Mouse (Mus musculus) frontal cortex, adult 2 months (tissue): ENCODE data around the gene En2. TPM values are rescaled to one million over a fixed set of nuclear protein-coding genes. Genes with fewer than 3 reads are reported as not detected.

Experiments
- DNase-seq, 2 experiments: peaks; one replicate each; pipeline ENCODE4 v3.0.0; 2022; ENCODE audit warnings: low spot score in 1 of 2; ENCODE audit errors: extremely low spot score in 1 of 2
- polyA plus RNA-seq: library from polyadenylated mRNA; depleted of rRNA; stranded (reverse); fragments of >200 nt; gene quantifications from 2 replicates; pipeline ENCODE4 v1.2.3, GENCODE M21; 2012

En2 gene
- polyA plus RNA-seq, 1 experiment, result 0.30 TPM

DNA sequence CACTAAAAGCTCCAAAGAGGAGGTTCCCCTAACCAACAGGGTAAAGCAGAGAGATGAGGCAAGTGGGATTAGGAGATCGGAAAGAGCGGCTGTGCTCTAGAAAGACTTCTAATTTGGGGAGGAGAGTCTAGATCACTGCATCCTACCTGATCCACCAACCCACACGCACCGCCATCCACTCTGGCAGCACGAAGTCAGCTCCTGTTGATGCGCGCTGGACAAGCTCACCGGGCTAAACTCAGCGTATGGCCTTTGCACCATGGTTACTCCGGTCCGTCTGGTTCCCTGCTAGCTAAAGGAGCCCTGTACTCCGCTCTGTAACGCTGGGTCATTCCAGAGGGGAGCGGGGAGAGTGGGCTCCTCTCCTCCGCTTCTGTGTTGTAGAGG lies 6.4 kb upstream of the En2 start:
- DNase-seq, result no peak

DNA sequence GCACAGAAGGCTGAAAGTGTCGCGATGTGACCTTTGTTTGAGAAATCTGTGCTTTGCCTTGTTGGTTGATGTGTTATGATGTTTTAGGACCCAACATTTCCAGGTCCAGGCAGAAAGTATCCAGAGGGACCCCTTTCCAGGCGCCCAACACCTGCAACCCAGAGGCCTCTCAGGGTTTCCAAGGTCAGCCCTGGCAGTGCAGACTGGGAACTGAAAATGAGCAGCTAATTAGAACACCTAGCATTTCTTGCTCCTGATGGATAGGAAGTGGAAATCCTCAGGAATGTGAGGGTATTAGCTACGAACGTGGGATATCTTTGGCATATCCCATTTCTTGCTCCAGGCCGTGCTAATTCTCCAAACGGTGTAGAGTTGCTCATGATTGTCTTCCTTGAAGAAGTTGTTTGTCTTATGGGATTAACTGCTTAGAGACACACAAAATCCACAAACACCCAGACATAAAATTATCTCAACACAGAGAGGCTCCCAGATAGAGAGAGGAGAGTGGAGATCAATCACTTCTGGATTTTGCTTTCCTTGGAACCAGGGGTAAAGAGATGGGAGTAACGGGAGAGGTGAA lies 5.5 kb upstream of the En2 start:
- DNase-seq, result no peak

DNA sequence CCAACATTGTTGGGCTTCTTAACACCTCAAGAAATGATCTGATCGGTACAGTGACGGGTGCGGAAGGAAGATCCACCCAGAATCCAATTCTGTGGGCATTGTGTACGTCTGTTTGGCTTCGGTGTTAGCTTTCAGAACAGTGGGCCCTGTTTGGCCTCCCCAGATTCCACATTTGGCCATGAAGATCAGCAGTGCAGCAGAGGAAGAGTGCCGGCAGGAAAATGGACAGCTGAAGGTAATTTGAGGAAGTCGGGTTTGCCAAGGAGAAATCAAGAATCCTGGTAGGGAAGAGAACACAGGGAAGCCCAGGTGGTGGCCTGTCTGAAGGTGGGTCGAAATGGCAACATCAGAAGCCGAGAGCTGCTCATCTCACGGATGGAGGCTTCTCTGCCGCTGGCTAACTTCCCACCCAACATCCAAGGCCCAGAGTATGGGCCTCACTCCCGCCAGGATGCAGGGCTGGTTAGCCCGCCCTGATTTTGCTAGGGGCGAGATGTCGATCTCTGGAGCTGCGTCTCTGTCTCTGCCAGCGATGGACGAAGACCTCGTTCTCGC lies 4.0 kb upstream of the En2 start:
- DNase-seq, result no peak

DNA sequence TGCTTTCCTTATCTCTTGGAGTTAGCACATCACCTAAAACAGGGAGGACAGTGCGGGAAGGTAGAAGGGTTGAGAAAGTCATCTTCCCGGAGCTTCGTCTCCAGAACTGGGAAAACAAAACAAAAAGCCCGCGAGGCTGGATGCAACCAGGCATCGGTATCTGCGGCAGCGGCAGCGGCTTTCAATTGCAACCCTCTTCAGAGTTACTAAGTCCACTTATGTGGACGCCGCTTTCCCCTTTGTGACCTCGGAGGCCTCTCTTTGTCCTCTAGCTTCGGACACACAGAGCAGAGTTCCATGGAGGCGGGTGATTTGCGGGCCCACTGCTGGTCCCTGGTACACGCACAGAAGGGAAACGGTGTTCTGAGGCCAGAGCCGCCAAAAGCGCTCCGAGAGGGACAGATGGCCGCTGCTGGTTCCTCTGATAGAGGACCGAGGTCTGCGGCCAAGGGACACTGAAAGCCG lies 3.5 kb upstream of the En2 start:
- DNase-seq, result no peak

DNA sequence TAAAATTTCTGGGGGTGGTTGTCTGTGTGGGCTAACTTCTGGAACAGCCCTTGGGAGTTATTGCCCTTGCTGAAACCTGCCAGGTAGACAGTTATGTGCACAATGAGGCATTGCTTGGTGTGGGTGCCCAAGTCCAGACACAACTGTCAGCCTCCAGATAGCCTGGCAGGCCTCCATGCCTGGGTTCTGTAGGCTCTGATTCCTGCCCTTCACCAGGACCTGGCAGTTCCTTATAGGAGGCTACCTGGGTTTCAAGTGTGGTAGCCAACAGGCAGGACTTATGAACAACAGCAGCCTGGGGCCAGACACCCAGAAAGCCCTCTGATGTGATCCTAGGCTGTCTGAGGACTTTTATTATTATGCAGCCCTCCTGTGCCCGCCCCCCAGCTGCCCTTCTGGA lies 1.6 kb upstream of the En2 start:
- DNase-seq, result no peak

DNA sequence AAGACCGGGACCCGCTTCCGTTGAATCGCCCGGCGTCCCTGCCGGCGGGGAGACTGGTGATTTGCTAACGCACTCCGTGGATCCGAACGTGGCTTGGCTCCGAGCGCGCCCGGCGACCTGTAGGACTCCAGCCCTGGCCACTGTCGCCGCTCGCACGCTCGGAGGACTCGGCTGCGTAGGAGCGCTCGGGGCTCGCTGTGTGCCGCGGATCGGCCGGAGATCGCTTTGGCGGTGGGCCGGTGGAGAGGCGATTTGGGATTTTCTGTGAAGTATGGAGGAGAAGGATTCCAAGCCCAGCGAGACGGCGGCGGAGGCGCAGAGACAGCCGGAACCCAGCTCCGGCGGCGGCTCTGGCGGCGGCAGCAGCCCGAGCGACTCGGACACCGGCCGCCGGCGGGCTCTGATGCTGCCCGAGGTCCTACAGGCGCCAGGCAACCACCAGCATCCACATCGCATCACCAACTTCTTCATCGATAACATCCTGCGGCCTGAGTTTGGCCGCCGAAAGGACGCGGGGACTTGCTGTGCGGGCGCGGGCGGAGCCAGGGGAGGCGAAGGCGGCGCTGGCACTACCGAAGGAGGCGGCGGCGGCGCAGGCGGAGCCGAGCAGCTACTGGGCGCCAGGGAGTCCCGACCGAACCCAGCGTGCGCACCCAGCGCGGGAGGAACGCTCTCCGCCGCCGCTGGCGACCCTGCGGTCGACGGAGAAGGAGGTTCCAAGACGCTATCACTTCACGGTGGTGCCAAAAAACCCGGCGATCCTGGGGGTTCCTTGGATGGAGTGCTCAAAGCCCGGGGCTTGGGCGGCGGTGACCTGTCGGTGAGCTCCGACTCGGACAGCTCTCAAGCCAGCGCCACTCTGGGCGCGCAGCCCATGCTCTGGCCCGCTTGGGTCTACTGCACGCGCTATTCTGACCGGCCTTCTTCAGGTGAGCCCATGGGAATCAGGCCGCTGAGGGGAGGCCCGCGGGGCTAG lies 1.1 kb downstream of the En2 start:
- DNase-seq, result no peak

DNA sequence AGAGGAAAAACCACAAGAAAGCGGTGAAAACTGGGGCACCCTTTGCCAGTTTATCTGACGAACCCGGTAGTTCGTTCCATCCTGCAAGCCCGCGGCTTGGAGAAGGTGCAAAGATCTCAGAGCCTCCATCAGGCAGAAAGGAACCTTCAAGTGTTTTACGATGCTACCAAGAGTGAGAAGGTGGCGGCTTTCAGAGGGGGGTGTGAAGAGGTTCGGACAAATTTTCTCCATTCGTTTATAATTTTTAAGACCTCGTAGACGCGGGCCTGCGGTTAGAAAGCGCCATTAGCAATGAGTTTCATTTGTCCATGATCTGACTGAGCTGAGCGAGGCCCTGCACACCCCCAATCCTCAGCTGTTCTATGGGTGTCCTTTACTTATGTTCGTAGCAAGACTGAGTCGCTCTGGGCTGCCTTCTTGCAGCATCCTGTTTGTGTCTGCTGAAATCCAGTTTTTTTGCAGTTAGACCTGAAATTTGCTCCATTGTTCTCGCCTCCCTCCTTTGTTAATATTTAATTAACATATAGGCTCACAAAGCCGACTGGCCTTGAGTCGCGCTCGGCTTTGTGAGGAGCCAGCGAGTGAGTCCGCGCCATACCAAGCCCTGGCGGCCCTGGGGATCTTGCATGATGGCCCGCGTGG lies 2.2 kb downstream of the En2 start:
- no peak for DNase-seq

DNA sequence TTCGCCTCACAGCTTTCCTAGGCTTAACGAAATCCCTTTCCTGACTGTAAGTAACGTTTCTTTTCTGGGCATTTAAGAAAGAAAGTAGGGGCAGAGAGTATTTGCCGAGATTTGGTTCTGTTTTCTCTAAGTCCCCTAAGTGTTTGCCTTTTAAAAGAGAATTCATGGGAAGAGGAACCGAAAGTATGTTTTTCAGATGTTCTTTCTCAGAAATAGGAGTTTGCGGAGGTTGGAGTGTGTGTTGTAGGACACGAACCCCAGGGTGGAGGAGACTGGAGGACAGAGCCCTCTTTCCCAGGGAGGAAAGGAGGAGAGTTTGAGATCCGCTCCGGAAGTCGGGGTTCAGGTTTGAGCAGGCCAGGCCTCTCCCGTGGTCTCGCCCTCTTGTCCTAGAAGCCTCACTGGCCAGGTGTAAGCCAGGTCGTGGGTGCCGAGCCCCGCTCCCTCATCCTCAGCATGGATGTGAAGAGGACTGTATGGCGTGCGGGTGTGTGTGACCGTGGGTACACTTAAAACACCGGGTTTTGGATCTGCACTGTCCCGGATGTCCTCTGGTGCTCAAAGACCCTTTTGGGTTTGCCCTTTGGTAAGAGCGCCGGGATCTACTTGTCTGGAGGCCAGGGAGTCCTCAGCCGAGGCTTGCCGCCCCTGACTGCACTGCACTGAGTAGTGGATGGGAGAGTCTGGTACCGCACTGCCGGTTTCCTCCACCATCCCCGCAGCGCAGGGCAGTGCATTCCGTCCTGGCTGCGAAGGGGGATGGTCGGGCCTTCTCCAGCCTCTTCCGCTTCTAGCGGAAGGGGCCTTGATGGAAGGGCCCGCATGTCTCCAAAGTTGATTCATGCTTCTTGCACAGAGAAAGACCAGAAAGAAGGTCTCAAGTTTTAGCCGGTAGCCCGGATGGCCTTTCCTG lies 3.0 kb downstream of the En2 start:
- no peak for DNase-seq

DNA sequence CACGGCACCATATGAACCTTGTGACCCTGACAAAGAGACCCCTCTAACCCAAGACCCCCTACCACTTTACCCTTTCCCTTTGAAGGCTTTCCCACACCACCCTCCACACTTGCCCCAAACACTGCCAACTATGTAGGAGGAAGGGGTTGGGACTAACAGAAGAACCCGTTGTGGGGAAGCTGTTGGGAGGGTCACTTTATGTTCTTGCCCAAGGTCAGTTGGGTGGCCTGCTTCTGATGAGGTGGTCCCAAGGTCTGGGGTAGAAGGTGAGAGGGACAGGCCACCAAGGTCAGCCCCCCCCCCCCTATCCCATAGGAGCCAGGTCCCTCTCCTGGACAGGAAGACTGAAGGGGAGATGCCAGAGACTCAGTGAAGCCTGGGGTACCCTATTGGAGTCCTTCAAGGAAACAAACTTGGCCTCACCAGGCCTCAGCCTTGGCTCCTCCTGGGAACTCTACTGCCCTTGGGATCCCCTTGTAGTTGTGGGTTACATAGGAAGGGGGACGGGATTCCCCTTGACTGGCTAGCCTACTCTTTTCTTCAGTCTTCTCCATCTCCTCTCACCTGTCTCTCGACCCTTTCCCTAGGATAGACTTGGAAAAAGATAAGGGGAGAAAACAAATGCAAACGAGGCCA lies 3.8 kb downstream of the En2 start:
- DNase-seq, result no peak

DNA sequence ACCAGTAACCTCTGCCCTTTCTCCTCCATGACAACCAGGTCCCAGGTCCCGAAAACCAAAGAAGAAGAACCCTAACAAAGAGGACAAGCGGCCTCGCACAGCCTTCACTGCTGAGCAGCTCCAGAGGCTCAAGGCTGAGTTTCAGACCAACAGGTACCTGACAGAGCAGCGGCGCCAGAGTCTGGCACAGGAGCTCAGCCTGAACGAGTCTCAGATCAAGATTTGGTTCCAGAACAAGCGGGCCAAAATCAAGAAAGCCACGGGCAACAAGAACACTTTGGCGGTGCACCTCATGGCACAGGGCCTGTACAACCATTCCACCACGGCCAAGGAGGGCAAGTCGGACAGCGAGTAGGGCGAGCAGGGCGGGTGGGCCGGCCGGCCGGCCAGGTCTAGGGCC lies 4.6 kb downstream of the En2 start:
- DNase-seq, result no peak

DNA sequence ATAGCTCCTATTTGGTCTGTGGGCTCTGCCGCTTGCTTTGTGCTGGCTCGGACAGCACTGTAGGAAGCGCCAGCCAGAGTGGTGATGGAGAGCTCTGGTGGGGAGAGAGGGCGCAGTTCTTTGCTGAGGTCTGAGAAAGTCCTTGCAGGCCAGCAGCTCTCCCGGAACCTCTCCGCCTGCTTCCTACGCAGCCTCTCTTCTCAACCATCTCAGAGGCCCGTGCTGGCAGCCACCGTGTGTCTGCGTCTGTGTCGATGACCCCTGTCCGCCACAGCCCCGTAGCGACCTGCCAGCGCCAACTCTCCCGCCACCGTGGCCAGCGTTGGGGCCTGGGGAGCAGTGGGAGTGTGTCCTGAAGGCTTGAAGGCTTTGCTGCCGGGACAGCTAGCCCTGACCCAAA lies 5.4 kb downstream of the En2 start:
- no peak for DNase-seq

DNA sequence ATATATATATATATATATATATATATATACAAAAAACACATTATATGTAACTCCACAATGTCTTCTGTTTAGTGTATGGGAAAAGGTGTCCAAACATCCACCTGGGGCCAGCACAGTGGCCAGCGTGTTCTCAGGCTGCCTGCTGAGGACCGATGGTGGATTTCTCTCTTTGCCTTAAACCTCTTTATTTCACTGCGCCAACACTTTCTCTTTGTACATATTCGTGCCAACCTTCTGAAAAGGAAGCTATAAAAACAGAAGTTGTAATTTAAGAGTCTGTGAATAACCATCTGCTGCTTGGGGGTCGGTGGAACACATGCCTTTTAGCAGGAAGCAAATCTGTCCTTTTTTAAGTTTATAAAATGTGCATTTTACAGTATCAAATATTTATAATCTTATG lies 6.2 kb downstream of the En2 start:
- no peak for DNase-seq

DNA sequence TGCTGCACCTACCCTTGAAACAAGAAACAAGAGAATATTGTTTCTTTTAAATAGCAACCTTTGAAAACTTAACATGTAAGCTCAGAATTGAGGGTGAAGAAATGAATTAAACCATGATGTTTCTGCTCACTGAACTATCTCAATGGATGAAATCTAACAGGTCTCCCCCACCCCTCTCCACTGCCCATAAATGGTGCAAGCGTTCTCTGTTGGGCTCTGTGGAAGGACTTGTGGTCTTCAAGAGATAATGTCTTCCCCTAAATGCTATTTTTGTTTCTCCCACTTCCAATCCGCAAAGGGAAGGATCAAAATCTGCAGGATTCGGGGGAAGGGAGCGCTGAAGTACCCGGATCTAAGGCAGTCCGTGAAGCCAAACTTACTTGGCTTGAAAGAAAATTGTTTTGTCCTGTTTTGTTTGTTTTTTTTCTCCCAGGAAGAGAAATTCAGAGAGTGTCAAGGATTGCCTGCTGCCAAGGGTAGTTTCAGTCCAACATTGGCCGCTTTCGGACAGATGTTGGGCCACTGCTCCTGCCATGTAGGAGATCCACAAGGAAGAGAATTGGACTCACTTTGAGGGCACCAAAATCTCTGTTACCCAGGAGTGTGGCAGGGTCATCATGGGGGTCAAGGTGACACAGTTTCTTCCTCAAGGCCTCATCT lies 6.9 kb downstream of the En2 start:
- no peak for DNase-seq

DNA sequence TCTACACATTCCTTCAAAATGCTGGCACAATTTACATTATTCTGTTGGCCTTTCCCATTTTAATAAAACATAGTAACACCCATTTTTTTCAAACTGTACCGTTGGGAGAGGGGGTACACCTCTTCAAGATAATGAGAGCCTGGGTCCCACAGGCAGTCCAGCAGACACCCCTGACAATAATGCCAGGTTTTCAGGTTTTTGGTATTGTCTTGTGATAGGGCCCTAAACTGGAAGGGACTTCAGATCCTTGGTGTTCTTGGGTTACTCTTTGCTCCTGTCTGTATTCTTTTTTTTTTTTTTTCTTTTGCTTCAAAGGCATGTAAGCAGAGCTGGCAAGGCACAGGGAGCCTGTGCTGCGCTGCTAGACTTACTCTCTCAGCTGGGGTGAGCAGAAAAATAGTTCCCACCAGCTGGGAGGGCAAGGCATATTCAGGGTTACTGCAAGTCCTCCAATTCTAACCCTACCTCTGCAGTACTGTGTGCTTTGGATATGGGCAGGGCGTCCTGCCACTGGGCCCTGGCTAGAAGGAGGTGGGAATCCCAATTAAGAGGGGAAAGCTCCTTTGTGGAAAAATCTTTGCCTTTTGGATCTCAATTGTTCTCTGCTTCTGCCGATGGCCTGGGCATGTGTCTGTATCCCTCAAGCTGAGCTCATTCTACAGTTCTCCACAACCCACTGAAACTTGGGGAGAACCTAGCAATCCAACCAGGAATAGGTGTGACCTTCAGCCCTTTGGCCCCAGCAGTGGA lies 7.6 kb downstream of the En2 start:
- no peak for DNase-seq

DNA sequence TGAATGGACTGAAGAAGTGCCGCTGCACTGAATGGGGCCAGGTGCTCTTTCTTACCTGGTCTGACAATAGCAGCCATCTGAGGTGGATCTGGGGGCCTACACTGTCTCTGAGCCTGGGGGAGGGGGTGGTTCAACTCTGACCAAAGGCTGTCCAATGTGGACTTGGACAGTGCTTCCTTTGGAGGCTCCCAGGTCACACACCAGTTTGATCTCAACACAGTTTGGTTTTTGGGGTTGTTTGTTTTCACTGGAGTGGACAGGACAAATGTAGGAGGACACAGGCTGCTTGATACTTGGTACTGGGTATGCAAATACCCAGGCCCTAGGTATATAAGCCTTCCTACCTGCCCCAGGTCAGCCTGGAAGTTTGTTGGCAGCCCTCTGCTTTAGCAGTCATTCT lies 8.2 kb downstream of the En2 start:
- no peak for DNase-seq

DNA sequence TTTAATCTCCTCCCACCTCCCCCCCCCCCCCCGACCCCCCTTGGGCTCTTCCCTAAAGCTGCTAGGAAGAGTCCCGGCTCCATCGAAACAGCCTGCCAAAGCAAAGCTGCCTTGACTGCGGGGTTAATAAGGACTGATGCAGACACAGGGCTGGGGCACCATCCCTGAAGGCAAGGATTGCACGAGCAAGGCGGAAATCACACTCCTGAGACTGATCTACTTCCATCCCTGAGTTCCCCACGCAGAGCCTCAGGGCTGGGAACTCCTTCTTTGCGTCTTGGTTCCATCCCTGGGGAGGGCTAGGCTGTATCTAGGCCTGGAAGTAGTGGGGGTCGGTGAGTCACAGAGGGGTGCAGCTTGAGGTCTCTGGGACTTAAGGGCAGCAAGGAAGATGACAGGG lies 8.6 kb downstream of the En2 start:
- no peak for DNase-seq

DNA sequence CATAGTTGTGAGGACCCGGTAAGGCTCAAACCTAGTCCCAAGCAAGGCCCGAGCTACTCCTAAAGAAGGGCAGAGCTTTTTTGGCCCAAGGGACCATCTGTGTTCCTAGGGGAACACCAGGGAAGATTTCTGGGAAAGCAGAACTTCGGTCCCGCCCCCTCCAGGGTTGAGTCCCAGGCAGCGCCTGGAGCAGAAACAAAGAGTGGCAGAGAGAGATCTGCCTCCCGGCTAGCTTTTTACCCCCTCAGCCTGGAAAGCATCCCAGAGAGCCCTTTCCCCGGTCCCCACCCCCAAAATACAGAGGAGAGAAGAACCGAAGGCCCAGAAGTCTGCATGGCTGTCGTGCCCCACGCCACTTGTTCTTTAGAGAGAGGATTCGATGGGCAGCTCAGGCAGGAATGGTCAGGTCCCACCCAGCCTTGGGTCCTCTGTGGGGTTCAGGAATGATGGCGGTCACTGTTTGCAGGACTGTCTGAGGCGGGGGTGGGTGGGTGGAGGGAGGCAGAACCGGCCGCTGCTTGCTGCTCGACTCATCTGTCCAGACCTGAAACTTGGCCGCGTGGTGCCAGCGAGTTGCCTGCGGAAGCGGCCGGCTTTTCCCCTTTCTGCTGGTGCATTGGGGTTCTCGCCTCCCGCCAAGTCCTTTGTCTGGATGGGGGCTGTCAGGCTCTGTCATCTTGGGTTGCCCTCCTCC lies 9.5 kb downstream of the En2 start:
- DNase-seq, result no peak

DNA sequence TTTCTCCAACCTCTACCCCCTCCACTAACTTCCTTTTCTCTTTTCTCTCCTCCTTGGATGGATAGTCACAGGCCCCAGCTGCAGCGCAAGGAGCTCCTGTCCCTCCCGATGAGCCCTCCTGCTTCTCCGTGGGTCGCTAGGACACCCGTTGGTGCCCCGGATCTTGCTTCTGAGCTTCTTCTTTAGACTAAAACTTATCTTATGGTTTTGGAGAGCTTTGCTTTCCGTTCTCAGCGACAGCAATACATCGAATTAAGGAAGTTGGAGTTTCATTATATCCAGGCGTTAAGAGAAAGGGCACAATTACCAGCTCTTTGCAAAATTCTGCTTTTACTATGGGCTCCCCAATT lies 10.1 kb downstream of the En2 start:
- DNase-seq, result no peak
